Mouse (Mus musculus) heart, embryonic 14.5 days (tissue): ENCODE results near the gene Hint1. TPM values are rescaled to one million over a fixed set of nuclear protein-coding genes. Genes with fewer than 3 reads are reported as not detected.

ENCODE experiments used
- ATAC-seq: fragments of 200-750 bp; cut with Nextera tagmentation; 2 replicates; pipeline ENCODE4 v1.8.0; 2017; ENCODE audit warnings: low read depth, moderate TSS enrichment; ENCODE audit not compliant: insufficient number of reproducible peaks, insufficient read depth, low FRiP score
- H3K27ac ChIP-seq, 2 experiments: fragments of 200-500 bp in 1 of 2; fragments of 300-500 bp in 1 of 2; sonication (generic) in 1 of 2; replicated peaks in 1 of 2; 2 replicates each; pipeline ENCODE4 v1.5.1; 2012 to 2014; ENCODE audit warnings: low read depth in 2 of 2, low read length in 2 of 2, control low read depth in 1 of 2, mild to moderate bottlenecking in 1 of 2, mixed read lengths in 1 of 2; ENCODE audit not compliant: control insufficient read depth in 1 of 2, insufficient read depth in 1 of 2
- H3K27me3 ChIP-seq: fragments of 300-500 bp; sonication (generic); 2 replicates; pipeline ENCODE4 v1.6.1; 2014; ENCODE audit warnings: mild to moderate bottlenecking, low read length, control low read depth; ENCODE audit not compliant: control insufficient read depth, insufficient read depth
- H3K36me3 ChIP-seq: fragments of 300-500 bp; sonication (generic); 2 replicates; pipeline ENCODE4 v1.6.1; 2014; ENCODE audit warnings: mild to moderate bottlenecking, control low read depth, low read length, mixed read lengths; ENCODE audit not compliant: control insufficient read depth, insufficient read depth
- H3K4me1 ChIP-seq, 2 experiments: fragments of 200-500 bp in 1 of 2; fragments of 300-500 bp in 1 of 2; sonication (generic) in 1 of 2; 2 replicates each; pipeline ENCODE4 v1.6.1; 2012 to 2014; ENCODE audit warnings: low read length in 2 of 2, control low read depth in 1 of 2, mixed read lengths in 1 of 2; ENCODE audit not compliant: control insufficient read depth in 2 of 2, insufficient read depth in 2 of 2
- H3K4me2 ChIP-seq: fragments of 300-500 bp; sonication (generic); 2 replicates; pipeline ENCODE4 v1.6.1; 2014; ENCODE audit warnings: mild to moderate bottlenecking, low read length
- H3K4me3 ChIP-seq, 2 experiments: fragments of 200-500 bp in 1 of 2; fragments of 300-500 bp in 1 of 2; sonication (generic) in 1 of 2; 2 replicates each; pipeline ENCODE4 v1.5.1; 2012 to 2014; ENCODE audit warnings: low read length in 2 of 2, mild to moderate bottlenecking in 2 of 2, control low read depth in 1 of 2, low read depth in 1 of 2, moderate library complexity in 1 of 2; ENCODE audit not compliant: control insufficient read depth in 1 of 2, insufficient read depth in 1 of 2
- H3K9ac ChIP-seq: fragments of 300-500 bp; sonication (generic); 2 replicates; pipeline ENCODE4 v1.6.1; 2014; ENCODE audit warnings: mild to moderate bottlenecking, low read length
- H3K9me3 ChIP-seq: fragments of 300-500 bp; sonication (generic); 2 replicates; pipeline ENCODE4 v1.6.1; 2016; ENCODE audit warnings: low read length, control low read depth; ENCODE audit not compliant: control insufficient read depth
- WGBS: fragments of 180-500 bp; shearing (Covaris S2); extraction: QIAGEN DNeasy Blood & Tissue Kit; methylation state at CpG from one replicate; pipeline ENCODE4 v1.1.7; 2014; 5-methylcytosine and 5-hydroxymethylcytosine counted together
- polyA plus RNA-seq: library from polyadenylated mRNA; unstranded; fragments of >200 nt; fragmentation: Nextera tagmentation; extraction: Ambion mirVana; gene quantifications from 2 replicates; pipeline ENCODE4 v1.2.1, GENCODE M21; 2014

The Hint1 gene
- polyA plus RNA-seq, 1 experiment from 2014 or later, result 753 TPM

GRCm38 (mm10) chr11:54871831-54872537 lies 5.8 kb downstream of the Hint1 start:
- Histone ChIP-seq H3K4me1 (peaks cover 0 to 13% of the 10 kb centered on the region in 2 experiments; a peak in 2 of 4 replicates), H3K9me3 (no peaks in the 10 kb centered on the region), H3K27me3 (no peaks in the 10 kb centered on the region), H3K27ac (no peak overlapping the region), H3K36me3 (peaks cover 57% of the 10 kb centered on the region), H3K9ac (no peak overlapping the region), H3K4me3 (no peak overlapping the region), H3K4me2 (no peak overlapping the region)
- 73% methylated on average over 7 of the region's 7 CpGs for WGBS
- no peak for ATAC-seq

DNA sequence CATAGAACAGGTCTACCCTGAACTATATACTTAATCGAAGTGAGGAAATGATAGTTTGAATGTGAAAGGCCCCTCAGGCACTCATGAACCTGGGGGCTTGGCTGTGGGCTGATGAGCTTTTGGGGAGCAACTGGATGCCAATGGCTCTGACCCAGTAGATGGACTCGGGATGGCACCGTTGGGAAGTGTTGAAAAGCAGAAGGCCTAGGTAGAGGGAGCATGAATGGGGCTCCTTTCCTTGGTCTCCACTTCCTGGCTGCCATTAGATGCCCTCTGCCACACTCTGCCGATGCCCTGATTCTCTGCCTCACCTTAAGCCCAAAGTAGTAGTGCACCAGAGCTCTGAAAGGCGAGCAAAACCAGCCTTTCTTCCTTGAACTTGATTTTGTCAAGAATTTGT lies 9.8 kb downstream of the Hint1 start:
- WGBS, result 86% methylated on average over 5 of the region's 5 CpGs
- Histone ChIP-seq H3K9me3 (no peaks in the 10 kb centered on the region), H3K9ac (no peak overlapping the region), H3K4me3 (no peak overlapping the region), H3K27me3 (no peaks in the 10 kb centered on the region), H3K27ac (no peak overlapping the region), H3K36me3 (peaks cover 34% of the 10 kb centered on the region), H3K4me2 (no peak overlapping the region), H3K4me1 (peaks cover 12 to 16% of the 10 kb centered on the region in 2 experiments)
- ATAC-seq, result no peak

DNA sequence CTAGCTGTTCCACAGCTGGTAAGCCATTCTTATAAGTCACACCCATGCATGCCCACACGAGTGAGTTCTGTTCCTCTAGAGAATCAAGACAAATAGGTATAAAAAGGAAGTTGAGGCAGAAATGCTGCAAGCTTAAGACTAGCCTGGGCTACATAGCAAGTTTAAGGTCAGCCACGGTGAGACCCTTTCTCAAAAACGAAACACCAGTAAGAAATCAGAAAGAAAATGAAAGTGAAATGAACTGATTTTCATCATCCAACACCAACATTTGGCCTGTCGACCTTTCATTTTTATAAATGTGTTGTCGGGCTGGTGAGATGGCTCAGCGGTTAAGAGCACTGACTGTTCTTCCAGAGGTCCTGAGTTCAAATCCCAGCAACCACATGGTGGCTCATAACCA lies 12.7 kb downstream of the Hint1 start:
- Histone ChIP-seq H3K4me1 (peaks cover 26 to 35% of the 10 kb centered on the region in 2 experiments), H3K36me3 (peaks cover 5% of the 10 kb centered on the region), H3K9me3 (no peaks in the 10 kb centered on the region), H3K27ac (no peak overlapping the region), H3K27me3 (no peaks in the 10 kb centered on the region), H3K4me2 (no peak overlapping the region), H3K9ac (no peak overlapping the region), H3K4me3 (no peak overlapping the region)
- ATAC-seq, result no peak
- 76% methylated on average over 6 of the region's 6 CpGs for WGBS

GRCm38 (mm10) chr11:54879434-54879833 lies 13.3 kb downstream of the Hint1 start:
- ATAC-seq, result no peak; the same call in 1 of the 2 replicates
- H3K9me3 ChIP-seq, result no peaks in the 10 kb centered on the region
- 12% methylated on average over 4 of the region's 4 CpGs for WGBS
- H3K27ac ChIP-seq, result peak overlapping the region; percentile 79 to 83
- H3K27me3 ChIP-seq, result no peaks in the 10 kb centered on the region
- no peaks in the 10 kb centered on the region; the same call in 1 of the 2 replicates for H3K36me3 ChIP-seq
- H3K9ac ChIP-seq, result no peak overlapping the region
- no peak overlapping the region for H3K4me2 ChIP-seq
- peaks cover 26 to 35% of the 10 kb centered on the region in 2 experiments for H3K4me1 ChIP-seq
- H3K4me3 ChIP-seq, result no peak overlapping the region

GRCm38 (mm10) chr11:54879922-54880321 lies 13.7 kb downstream of the Hint1 start:
- H3K27ac ChIP-seq, result peak overlapping the region; percentile 79 to 83
- WGBS, result 5% methylated on average over 10 of the region's 10 CpGs
- peaks cover 30 to 39% of the 10 kb centered on the region in 2 experiments for H3K4me1 ChIP-seq

DNA sequence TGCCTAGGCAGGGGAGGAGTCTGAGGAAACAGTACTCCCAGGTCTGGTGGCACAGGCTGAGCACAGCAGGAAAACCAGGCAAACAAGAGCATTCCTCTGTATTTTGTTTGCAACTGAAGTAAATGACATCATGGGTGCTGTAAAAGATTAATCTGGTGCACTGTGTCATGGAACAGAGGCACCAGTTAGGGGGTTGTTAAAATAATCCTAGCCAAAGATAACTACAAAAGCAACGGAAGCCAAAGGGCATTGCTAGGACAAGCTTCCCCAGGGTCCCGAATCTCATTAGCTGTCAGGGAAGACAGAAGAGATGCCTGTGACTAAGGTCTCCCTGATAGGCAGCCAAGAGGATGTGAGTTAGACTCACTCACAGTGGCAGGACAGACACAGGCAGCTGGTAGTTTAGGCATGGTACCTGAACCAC lies 14.9 kb downstream of the Hint1 start:
- Histone ChIP-seq H3K9ac (0 out of 2 replicates have a peak overlapping the region, but pooled peaks have one; percentile 0), H3K4me1 (peaks cover 33 to 43% of the 10 kb centered on the region in 2 experiments), H3K4me3 (no peak overlapping the region), H3K36me3 (no peaks in the 10 kb centered on the region), H3K4me2 (0 out of 2 replicates have a peak overlapping the region, but pooled peaks have one; percentile 1), H3K27ac (peak overlapping the region; percentile 79 to 83), H3K9me3 (no peaks in the 10 kb centered on the region), H3K27me3 (no peaks in the 10 kb centered on the region)
- 0 out of 2 replicates have a peak, but pooled peaks have one; percentile 9 for ATAC-seq
- 2% methylated on average over 2 of the region's 2 CpGs for WGBS

More at GRCm38 (mm10) chr11:54879922-54880321, 13.7 kb downstream of the Hint1 start:
- no peak overlapping the region; the same call in 1 of the 2 replicates for H3K9ac ChIP-seq
- no peak overlapping the region for H3K4me3 ChIP-seq
- no peaks in the 10 kb centered on the region for H3K36me3 ChIP-seq
- H3K27me3 ChIP-seq, result no peaks in the 10 kb centered on the region
- ATAC-seq, result no peak
- H3K4me2 ChIP-seq, result no peak overlapping the region
- H3K9me3 ChIP-seq, result no peaks in the 10 kb centered on the region

DNA sequence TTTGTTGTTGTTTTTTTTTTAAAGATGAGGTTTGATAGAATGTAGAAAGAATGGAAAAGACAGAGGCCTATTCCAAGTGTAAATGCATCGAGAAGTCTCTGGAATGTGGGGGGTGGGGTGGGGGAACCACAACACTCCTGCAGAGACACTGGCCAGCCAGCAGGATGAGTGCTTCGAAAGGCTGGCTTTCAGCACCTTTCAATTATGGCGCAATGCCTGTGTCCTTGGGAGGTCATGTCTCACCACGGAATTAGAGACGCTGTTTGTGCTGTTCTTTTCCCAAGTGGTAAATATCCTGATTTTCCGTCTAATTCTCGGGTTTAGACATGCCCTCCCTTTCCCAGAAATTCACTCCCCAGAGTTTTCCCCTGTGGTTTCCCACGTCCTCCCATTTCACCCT lies 16.5 kb downstream of the Hint1 start:
- H3K9ac ChIP-seq, result peak overlapping the region; percentile 54
- peak overlapping the region; percentile 79 to 88 for H3K27ac ChIP-seq
- WGBS, result 9% methylated on average over 8 of the region's 8 CpGs
- H3K4me2 ChIP-seq, result no peak overlapping the region
- H3K9me3 ChIP-seq, result no peaks in the 10 kb centered on the region
- no peak overlapping the region for H3K4me3 ChIP-seq
- no peak for ATAC-seq
- H3K27me3 ChIP-seq, result no peaks in the 10 kb centered on the region
- peaks cover 33 to 43% of the 10 kb centered on the region in 2 experiments for H3K4me1 ChIP-seq
- no peaks in the 10 kb centered on the region for H3K36me3 ChIP-seq
